Mouse (Mus musculus) granulocyte monocyte progenitor cell, adult 5-6 weeks (primary cell): ENCODE measurements at regions not wholly inside any gene's neighbourhood (a gene's known extent, or its start where the extent isn't known, plus 50 kb on each side); places are given as distances from the start of the nearest gene placed in this dataset.

Experiments used
- ATAC-seq: replicated peaks from 2 replicates; pipeline ENCODE4 v1.8.0; 2016; ENCODE audit warnings: mild to moderate bottlenecking, moderate TSS enrichment, inconsistent platforms; ENCODE audit not compliant: poor library complexity, severe bottlenecking

DNA sequence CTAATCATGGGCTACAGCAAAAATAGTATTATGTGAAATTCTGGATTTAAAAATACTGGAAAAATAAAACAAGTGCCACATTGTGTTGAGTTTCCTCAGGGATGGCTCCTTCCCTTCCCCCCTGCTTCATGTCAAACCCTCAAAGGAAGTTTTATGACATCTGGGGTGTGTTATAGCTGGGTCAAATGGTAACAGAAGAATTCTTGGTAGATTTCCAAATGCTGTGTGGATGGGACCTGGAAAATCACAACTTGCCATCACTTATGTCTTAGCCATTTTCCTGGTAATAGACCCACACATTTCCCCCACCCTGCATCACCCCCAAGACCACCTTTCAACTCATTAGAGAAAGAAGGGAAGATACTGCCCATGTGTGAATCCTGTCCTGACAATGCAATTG lies 371.5 kb downstream of the Nuf2 start:
- no peak for ATAC-seq

DNA sequence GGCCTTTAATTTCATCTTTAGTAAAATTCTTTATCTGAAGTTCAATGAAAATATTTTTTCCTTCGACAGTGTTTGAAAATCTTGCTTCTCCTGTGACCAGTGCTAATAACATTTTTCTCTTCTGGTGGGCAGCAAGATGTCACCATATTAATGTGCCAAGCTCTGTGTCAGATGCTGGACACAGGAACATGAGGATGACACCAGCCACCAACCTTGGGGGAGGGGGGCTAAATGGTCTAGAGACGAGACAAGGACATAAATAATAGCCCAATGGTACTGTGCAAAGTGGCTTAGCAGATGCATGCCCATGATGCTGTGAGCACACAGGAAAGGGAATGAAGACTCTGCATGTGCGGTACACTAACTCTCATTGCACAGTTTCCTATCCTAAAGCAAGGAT lies 373.8 kb downstream of the Nuf2 start:
- no peak for ATAC-seq

DNA sequence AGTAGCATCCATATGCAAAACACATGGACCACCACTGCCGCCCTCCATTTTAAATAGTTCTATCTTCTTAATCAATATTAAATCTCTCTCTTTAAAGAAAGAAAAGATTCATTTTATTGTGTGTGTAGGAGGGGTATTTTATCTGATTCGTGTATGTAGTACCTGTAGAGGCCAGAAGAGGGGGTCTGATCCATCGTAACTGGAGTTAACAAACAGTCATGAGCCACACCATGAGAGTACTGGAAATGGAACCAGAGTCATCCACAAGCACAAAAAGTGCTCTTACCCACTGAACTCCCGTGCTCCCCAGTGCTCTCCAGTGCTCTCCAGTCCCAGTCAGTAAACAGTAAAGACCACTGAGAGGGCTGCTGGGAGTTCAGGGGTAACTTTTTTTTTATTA lies 374.4 kb downstream of the Nuf2 start:
- no peak for ATAC-seq

DNA sequence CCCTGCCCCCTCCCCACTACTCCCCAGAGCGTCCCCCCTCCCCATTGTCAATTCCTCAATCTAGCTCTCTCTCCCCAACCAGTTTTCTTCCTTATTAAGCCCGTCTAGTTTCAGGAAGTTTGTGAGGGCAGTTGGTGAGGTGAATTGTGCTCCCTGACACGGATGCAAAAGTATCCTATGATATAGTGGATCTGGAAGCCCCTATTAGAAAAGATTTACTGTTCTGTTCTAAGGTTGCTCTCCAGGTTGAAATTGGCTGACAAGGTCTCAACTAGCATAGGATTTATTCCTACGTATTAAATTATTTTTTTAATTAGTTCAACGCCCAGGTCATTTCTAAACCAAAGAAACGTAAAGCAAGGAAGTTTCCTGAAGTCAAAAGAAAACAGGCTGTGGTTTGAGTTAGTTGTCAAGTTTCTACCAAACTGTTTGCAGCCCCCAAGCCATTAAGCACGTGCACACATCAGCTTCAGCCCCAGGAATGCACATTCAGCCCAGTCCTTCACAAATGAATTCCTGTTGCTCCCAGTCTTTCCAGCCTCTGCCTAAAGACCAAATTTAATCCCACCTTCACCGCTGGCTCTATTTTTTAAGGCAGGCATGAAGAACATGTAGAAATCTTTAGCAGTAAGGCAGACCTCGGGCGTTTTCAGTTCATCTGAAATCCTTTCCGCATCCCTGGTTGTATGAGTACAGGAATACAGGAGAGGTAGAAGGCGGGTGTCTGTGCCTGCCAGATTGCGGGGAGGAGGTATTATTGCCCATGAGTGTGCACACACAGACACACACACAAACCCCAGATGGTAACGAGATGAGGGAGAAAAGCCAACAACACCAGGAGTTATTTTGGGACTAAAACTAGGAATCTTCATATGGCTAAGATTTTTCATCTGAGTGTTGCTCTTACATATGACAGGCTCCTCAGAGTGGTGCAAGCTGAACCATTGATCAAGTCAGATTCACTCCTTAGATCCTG lies 375.5 kb downstream of the Nuf2 start:
- no peak for ATAC-seq

DNA sequence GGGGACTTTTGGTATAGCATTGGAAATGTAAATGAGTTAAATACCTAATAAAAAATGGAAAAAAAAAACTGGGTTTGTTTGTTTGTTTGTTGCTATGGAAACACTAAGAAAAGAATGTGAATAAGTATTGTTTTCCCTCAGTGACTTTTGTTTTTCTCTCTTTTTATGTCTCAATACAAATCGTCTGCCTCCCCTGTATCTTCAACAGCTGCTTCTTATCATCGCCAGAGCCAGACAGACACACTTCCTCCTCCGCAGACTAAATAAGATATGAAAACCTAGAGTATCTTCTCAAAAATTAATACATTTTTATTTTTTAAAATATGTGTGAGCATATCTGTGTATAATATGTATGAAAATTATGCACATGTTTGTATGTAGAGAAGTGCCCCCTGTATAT lies 389.0 kb downstream of the Nuf2 start:
- ATAC-seq, result no peak

DNA sequence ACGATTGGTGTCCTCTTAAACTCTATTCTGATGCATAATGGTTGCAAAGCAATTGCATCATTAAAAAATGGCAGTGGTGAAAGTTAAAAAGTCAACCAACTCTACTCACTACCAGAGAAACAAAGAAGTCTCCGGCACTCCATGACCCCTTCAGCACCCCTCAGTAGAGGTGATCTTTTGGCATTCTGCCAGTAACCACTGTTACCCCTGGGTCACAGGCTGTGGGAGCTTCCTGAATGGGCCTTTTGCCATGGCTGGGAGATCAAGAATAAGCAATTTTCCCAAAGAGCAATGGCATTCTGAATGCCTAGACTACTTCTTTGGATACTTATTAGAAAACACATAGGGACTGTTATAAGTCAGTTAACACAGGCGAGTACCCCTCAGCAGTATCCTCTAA lies 391.2 kb downstream of the Nuf2 start:
- ATAC-seq, result no peak

DNA sequence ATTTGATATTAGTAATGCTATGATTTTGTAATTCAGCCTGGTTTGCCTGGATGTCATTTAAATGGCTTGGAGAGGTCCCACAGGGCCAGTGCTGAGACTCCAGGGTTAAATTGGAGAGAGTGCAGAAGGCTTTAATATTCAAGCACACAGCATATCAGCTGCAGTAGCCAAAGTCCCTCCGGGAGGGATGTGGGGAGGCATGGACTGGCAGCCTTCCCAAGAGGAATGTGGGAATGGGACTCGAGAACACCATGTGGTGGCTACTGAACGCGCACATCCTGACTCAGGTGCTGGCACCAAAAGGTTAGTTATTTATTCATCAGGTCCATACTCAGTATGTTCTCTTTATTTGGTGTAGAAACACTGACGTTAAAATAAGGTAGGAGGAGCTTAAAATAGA lies 391.8 kb downstream of the Nuf2 start:
- no peak for ATAC-seq

DNA sequence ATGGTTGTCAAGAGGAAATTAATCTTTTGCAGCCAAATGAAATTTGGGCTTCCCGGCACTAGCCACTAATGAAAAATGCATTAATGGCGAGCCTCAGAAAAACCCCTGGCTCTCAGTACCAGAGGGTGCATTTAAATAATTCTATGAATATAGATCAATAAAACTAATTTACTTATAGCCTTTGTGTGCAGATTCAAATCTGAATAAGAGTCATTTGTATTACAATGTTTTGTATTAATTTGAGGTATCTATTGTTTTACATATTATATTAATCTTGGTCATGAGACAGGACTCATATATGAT lies 392.1 kb downstream of the Nuf2 start:
- no peak for ATAC-seq

DNA sequence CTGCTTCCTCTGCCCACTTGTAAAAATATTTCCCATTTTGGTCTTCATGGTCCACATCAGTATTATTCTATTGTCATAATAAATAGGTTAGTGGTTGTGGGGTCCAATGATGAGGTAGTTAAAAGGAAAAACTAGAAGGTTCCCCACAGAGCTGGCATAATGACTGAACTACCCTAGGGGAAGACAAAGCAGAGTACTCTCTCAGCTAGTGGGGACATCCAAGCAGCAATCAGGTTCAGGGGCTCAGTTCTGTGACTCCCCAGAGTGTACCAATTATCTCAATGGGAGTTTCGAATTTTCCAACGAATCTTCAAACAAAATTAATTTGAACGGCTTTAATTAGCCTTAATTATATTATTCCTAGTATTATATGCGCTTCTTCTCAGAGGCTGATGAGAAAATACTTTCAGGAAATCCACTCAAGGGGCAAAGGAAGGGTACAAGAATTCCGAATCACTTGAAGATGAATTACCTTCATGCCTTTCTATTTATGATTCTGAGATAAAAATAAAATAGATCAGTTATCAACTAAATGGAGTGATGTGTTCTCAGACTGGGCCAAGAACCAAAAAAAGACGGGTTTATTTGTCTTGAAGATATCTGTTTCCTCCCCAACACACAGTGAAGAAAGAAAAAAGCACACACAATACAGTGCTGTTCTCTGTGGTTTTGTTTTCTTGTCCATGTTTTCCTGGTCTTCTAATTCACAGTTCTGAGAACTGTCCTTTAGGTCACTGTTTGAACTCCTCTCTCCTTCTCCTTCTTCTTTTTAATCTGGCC lies 392.7 kb downstream of the Nuf2 start:
- ATAC-seq, result no peak

DNA sequence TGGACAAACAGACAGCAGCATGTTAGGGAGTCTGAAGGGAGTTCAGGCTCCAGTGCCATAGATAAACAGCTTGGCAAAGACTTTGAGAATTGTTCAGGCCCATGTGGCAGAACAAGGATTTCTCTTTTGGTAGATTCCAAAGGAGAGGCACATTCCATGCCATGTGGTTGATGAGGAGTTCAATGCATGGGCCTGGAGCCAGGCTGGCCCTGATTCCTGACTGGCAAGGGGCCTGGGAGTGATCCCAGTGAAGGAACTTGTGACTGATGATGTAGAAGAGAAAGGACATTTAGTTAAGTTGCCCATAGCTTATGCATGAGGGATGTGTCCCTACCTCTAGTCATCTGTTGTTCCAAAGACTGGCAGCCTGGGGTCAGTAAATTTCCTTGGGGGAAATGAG lies 395.7 kb downstream of the Nuf2 start:
- no peak for ATAC-seq

DNA sequence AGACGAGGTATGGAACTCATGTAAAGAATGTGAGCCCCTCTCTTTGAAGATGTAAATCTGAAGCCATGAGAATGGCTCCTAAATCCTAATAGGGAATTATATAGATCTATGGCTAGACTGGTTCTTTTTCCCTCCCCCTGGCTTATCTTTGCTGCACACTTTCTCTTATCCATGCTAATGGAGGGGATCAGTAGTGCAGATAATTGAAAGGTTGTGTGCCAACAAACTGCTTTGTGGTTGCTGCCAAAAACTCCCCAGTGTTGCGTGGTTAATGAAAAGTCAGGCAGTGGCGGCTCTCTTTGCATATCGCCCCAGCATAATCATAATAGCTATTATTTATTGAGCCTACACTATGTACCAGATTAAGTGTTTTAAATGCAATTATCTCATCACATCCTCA lies 427.6 kb downstream of the Nuf2 start:
- ATAC-seq, result no peak

DNA sequence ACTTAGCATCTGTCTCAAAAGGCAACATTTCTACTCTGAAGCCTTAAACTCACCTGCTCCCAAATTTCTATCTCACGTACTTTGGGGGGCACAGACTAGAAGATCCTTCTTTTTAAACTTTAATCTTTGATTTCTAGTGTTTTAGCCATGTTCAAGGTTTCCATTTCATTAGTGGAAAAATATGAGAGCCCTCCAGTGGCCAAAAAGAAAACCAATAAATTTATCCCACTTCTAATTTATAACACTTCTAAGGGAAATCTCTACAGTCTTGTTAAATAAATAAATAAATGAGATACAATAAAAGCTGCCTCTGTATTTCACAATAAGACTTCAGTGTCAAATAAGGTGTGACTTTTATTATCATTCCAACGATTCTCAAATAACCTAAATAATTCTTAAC lies 428.2 kb downstream of the Nuf2 start:
- ATAC-seq, result no peak

DNA sequence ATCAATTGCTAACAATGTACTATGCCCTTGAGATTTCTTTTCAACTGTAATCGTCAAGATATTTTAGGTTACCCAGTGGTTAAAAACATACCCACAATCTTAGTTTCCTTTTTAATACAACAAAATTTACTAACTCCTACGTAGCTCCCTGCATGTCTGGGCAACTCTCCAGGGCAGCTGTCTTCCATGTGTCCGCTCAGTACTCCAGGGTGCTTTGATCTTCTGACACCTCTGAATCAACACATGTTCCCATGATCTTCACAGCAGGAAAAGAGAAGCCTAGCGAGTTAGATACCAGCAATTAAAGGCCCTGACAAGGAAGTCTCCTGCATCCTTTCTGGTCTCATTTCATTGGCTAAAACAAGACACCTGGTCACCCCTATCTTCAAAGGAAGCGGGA lies 432.0 kb downstream of the Nuf2 start:
- no peak for ATAC-seq

DNA sequence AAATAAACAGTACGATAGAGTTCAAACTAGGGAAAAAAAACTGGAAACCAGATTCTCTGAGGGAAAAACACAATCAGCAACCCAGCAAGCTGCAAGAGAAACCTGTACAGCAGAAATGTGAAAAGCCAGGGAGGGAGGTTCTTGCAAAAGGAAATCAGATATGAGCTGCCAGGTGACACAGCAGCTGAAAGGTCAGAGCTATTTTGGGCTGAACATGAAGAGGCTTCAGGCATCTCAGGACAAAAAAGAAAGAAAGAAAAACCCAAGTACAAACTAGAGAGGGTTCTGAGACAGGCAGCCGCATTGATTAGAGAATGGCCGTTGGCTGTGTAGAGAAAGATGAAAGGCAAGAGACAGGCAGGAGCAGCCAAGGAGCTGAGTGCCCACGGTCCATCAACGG lies 434.5 kb downstream of the Nuf2 start:
- ATAC-seq, result no peak

DNA sequence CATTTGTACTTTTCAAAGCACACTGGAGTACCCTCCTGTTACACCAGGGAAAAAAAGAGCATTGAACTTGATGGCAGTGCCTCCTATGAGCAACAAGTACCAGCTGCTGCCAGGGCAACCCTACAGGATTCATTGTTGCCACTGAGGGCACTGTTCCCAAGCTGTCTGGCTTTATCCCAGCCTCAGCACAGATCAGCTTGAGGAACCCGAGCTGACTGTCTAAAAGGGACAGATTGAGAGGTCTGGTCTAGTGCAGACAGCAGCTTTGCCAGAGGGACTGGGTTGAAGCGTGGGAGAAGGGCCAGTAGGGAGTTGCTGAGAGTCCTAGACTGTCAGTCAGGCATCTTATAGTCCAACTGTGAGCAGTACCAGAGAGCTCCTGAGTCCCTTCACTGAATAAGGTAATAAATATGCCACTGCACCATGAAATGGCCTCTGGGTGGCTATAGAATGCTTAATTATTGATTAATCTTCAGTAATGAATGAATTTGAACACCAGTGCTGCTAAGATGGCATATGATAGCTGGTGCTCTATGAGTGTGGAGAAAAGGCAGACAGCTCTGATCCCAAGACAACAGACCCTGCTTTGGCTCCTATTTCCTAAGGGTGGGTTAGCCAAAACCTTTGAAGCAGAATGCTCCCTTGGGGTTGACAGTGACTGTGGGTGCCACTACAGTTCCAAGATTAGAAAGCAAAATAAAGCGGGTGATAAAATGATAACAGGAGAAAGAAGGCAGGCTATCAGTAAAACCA lies 437.5 kb downstream of the Nuf2 start:
- no peak for ATAC-seq

DNA sequence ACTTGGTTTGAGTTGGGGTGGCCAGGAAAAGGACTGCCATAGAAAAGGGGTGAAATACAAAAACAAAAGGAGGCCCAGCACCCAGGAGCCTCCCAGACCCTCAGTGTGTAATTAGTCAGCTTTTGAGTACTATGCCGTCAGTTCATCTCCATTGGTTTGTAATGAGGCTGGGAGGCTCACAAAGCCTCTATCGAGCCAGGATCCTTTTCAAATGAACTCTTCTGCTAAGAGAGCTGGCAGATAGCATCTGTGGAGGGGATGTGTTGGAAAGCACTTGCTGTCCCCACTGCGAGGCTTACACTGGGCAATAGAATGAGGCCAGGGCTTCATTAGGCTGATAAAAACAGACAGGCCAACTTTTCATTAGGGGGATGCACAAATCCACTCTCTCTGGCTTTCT lies 445.2 kb downstream of the Nuf2 start:
- ATAC-seq, result no peak

DNA sequence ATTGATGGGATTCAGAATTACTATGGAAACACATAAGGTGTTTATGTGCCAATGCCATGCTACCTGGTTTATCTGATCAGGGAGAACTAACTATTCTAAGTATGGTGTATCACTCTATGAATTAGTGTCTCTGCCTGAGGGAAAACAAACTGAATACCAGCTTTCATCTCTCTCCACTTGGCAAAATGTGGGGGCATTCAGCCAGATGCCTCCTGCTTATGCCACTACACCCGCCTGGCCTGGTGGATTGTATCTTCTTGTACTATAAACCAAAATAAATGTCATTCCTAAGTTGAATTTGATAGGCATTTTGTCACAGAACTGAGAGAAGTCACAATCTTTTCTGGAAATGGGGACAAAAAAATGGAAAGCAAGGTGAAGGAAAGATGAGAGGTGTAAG lies 450.6 kb downstream of the Nuf2 start:
- no peak for ATAC-seq

DNA sequence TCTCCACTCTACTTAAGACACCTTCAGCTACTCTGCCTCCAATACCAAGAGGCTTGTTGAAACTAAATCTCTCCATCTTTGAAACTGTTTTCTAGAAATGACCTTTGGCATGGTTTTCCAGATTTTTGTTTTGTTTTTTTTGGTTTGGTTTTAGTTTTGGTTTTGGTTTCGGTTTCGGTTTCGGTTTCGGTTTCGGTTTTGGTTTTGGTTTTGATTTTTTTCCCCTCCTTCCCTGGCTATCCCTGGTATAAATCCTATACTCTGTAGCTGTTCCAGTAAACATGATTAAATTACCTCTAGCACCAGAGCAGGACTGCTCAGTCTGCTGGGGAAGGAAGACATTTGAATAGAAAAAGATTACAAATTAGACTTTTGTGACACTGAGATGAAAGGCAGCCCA lies 454.0 kb downstream of the Nuf2 start:
- no peak for ATAC-seq

DNA sequence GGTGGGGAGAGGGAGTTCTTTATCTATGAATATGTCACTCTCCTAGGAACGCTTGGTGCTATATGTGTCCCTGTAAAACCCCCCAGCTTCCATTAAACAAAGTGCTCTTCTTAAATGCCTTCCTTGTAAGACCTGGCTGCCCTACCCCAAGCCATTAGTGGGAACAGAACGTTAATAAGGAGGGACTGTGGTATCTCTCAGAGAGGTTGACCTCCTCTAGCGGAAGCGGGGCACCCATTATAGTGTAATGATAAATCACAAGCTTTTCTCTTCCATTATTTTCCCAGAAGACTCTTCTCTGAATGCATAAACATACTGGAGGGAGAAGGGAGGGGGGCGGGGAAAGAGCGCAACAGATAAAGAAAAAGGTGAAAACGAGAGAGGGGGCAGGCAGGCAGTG lies 455.3 kb downstream of the Nuf2 start:
- ATAC-seq, result no peak

DNA sequence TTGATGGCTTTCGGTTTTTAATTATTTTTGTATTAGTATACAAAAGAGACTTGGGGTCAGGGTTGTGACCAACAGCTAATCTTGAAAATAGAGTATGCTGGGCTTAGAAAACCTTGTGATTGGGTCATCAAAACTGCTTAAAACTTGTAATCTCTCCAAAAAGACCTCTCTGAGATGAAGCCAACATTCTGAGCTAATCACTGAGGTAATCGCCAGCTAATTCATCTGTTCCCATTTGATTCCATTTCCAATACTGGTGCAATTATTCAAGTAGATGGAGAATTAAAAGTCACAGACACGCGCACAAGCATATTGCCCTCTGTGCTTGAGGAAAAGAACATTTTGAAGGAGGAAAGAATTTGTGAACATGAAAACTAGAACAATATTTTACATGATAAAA lies 459.9 kb downstream of the Nuf2 start:
- ATAC-seq, result no peak

DNA sequence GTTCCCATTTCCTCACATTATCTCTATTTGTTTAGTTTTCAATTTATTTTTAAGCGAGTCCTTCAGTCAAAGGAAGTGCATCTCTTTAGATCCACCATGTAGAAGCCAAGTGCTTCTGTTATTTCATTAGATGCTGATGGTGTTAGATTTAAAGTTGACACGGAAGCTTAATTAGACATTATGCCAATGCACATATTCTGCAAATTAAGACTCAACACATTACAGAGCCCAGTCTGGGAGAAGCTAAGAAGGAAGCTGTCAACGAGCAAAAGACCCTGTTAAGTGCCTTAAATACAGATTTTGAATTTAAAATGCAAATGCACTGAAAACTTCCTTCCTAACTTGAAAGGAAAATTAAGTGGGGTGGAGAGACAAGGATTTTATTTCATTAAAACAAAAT lies 461.6 kb downstream of the Nuf2 start:
- ATAC-seq, result no peak
